Mouse (Mus musculus) ES-E14 (cell line): ENCODE measurements at regions not wholly inside any gene's neighbourhood (a gene's known extent, or its start where the extent isn't known, plus 50 kb on each side); places are given as distances from the start of the nearest gene placed in this dataset.

Experiments
- CHD2 ChIP-seq: IDR thresholded peaks from 2 replicates; pipeline ENCODE4 v1.6.1; 2014; ENCODE audit warnings: mild to moderate bottlenecking, low read depth, low read length, inconsistent platforms
- ZC3H11A ChIP-seq: IDR thresholded peaks from 2 replicates; pipeline ENCODE4 v1.6.1; 2012; ENCODE audit warnings: low read depth, mild to moderate bottlenecking, inconsistent platforms, low read length, borderline replicate concordance

DNA sequence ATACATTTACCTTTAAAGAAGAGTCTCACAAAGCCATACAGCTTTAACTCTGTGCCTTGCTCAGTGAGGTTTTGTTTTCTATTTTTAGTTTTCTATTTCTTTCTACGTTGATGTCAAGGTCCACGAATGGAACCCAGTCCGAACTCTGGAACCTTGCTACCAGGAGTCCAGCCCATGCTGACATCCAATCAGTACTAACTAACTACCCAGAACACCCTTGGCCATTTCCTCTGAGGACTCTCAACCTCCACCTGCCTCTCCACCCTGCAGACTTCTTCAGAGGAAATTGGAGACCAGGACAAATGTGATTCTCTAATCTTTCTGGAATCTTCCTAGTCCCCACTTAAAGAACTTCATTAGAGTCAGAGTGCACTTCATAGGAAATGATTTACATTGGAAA lies 204.6 kb upstream of the Klf3 start:
- TF ChIP-seq ZC3H11A, result no peak
- no peak for TF ChIP-seq CHD2
